Mouse (Mus musculus): ENCODE measurements around the gene Rhov.

DNA sequence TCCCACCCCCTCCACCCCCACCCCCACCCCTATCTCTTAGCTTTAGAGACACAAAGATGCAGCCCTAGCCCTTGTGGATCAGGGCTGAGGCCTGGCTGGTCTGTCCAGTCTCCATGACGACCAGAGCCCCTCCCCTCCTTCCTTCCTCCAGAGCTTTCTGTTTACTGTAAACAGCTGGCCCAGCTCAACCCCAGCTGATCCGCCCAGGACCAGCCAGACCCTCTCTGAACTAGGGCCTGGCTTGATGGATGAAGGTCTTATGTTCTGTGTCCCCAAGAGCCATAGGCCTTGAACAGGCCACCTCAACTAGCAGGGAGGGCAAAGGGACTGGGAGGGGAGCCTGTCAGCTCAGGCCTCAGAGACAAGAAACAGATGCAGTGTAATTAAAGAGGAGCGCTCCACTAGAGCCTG is 33.7 kb upstream of the Rhov start:
- TF ChIP-seq FLI1 (IDR thresholded peaks at IDR 0.05; ENCODE audit: low read length), result no peak
- no peak for TF ChIP-seq GATA1 (IDR thresholded peaks at IDR 0.05; ENCODE audit: borderline replicate concordance, low read length)

Measured in megakaryocyte, embryonic 14.5 days (primary cell).